Mouse (Mus musculus): Measurements from ENCODE around the gene Pgghg.

- TF ChIP-seq NELFE (IDR thresholded peaks at IDR 0.05; ENCODE audit: low read depth, low read length), result no peak
- no peak for TF ChIP-seq JUN (IDR thresholded peaks at IDR 0.05; ENCODE audit: insufficient read depth, low read depth, low read length)
- no peak for TF ChIP-seq CTCF (conservative IDR thresholded peaks at IDR 0.05 in 1 of 2, IDR thresholded peaks at IDR 0.05 in 1 of 2; ENCODE audit: low read depth in 2 of 2, low read length in 2 of 2)
- no peak for TF ChIP-seq KAT2A (IDR thresholded peaks at IDR 0.05; ENCODE audit: insufficient replicate concordance, low read length)
- no peak; the same call in none of the 2 replicates for TF ChIP-seq RAD21 (IDR thresholded peaks at IDR 0.05; ENCODE audit: low read depth, low read length)
- no peak for TF ChIP-seq ZKSCAN1 (IDR thresholded peaks at IDR 0.05; ENCODE audit: borderline replicate concordance, low read depth, low read length)
- no peak for TF ChIP-seq NRF1 (IDR thresholded peaks at IDR 0.05; ENCODE audit: low read depth, low read length)
Measured at GRCm38 (mm10) chr7:140973396-140974165, 32.4 kb downstream of the Pgghg start.
